Mouse (Mus musculus): ENCODE results near the gene Gm8994.
"Not testable (repeated sequence)": the region's sequence is repeated elsewhere in the genome, so short reads cannot be mapped to it uniquely, and the experiment has no call there.

The Gm8994 gene

GRCm38 (mm10) chr6:136327239-136327638 is at the start of gene Gm8994:
Gene Gm8994 (plus strand): TSS chr6:136327539.
- not testable (repeated sequence) for DNase-seq (ENCODE audit: low spot score)

- DNase-seq (ENCODE audit: low spot score): no peak
Observed at GRCm38 (mm10) chr6:136277685-136278084, 49.7 kb upstream of the Gm8994 start.

- no peak for DNase-seq (ENCODE audit: low spot score)
Observed at GRCm38 (mm10) chr6:136284565-136284964, 42.8 kb upstream of the Gm8994 start.

- no peak for DNase-seq (ENCODE audit: low spot score)
Observed at GRCm38 (mm10) chr6:136286180-136286579, 41.2 kb upstream of the Gm8994 start.

GRCm38 (mm10) chr6:136286589-136286988 is 40.8 kb upstream of the Gm8994 start:
- DNase-seq (ENCODE audit: low spot score): no peak

GRCm38 (mm10) chr6:136291424-136291823 is 35.9 kb upstream of the Gm8994 start:
- DNase-seq (ENCODE audit: low spot score): no peak

- DNase-seq (ENCODE audit: low spot score): no peak
Observed at GRCm38 (mm10) chr6:136291951-136292714, 35.2 kb upstream of the Gm8994 start.

GRCm38 (mm10) chr6:136293700-136294099 is 33.6 kb upstream of the Gm8994 start:
- no peak for DNase-seq (ENCODE audit: low spot score)

- DNase-seq (ENCODE audit: low spot score): no peak
Observed at GRCm38 (mm10) chr6:136295821-136296220, 31.5 kb upstream of the Gm8994 start.

- no peak for DNase-seq (ENCODE audit: low spot score)
Observed at GRCm38 (mm10) chr6:136296251-136296650, 31.1 kb upstream of the Gm8994 start.

- no peak for DNase-seq (ENCODE audit: low spot score)
Observed at GRCm38 (mm10) chr6:136303514-136303913, 23.8 kb upstream of the Gm8994 start.

- no peak for DNase-seq (ENCODE audit: low spot score)
Observed at GRCm38 (mm10) chr6:136304369-136304988, 22.9 kb upstream of the Gm8994 start.

GRCm38 (mm10) chr6:136309487-136309886 is 17.9 kb upstream of the Gm8994 start:
- DNase-seq (ENCODE audit: low spot score): no peak

GRCm38 (mm10) chr6:136328416-136328815 is 1.1 kb downstream of the Gm8994 start:
- DNase-seq (ENCODE audit: low spot score): not testable (repeated sequence)

GRCm38 (mm10) chr6:136340669-136341068 is 13.3 kb downstream of the Gm8994 start:
- no peak for DNase-seq (ENCODE audit: low spot score)

- DNase-seq (ENCODE audit: low spot score): no peak
Observed at GRCm38 (mm10) chr6:136341093-136341492, 13.8 kb downstream of the Gm8994 start.

- DNase-seq (ENCODE audit: low spot score): no peak
Observed at GRCm38 (mm10) chr6:136343868-136344267, 16.5 kb downstream of the Gm8994 start.

GRCm38 (mm10) chr6:136345034-136345433 is 17.7 kb downstream of the Gm8994 start:
- no peak for DNase-seq (ENCODE audit: low spot score)

GRCm38 (mm10) chr6:136345641-136346040 is 18.3 kb downstream of the Gm8994 start:
- DNase-seq (ENCODE audit: low spot score): no peak

GRCm38 (mm10) chr6:136347053-136347452 is 19.7 kb downstream of the Gm8994 start:
- DNase-seq (ENCODE audit: low spot score): no peak

GRCm38 (mm10) chr6:136347631-136348030 is 20.3 kb downstream of the Gm8994 start:
- no peak for DNase-seq (ENCODE audit: low spot score)

GRCm38 (mm10) chr6:136353399-136354184 is 26.3 kb downstream of the Gm8994 start:
- peak; percentile 33 for DNase-seq (ENCODE audit: low spot score)

GRCm38 (mm10) chr6:136358471-136358870 is 31.1 kb downstream of the Gm8994 start:
- DNase-seq (ENCODE audit: low spot score): no peak
